Mouse (Mus musculus) liver, embryonic 18 days (tissue): ENCODE results near the gene Gm9803. TPM values are rescaled to one million over a fixed set of nuclear protein-coding genes. Genes with fewer than 3 reads are reported as not detected.

ENCODE experiments used
- polyA plus RNA-seq: library from polyadenylated mRNA; depleted of rRNA; stranded (reverse); fragments of >200 nt; gene quantifications from 2 replicates; pipeline ENCODE4 v1.2.3, GENCODE M21; 2012; rRNA removed

Gene Gm9803
- 14.0 and 14.9 TPM in 2 replicates for polyA plus RNA-seq

GRCm38 (mm10) chr10:43523931-43524330 is at the start of gene Gm9803:
Gm9803 (plus strand) TSS chr10:43524084.

GRCm38 (mm10) chr10:43478751-43479435 is 45.0 kb upstream of the Gm9803 start, which contains the start of gene Bend3:
Bend3 (plus strand) TSS chr10:43478831.

DNA sequence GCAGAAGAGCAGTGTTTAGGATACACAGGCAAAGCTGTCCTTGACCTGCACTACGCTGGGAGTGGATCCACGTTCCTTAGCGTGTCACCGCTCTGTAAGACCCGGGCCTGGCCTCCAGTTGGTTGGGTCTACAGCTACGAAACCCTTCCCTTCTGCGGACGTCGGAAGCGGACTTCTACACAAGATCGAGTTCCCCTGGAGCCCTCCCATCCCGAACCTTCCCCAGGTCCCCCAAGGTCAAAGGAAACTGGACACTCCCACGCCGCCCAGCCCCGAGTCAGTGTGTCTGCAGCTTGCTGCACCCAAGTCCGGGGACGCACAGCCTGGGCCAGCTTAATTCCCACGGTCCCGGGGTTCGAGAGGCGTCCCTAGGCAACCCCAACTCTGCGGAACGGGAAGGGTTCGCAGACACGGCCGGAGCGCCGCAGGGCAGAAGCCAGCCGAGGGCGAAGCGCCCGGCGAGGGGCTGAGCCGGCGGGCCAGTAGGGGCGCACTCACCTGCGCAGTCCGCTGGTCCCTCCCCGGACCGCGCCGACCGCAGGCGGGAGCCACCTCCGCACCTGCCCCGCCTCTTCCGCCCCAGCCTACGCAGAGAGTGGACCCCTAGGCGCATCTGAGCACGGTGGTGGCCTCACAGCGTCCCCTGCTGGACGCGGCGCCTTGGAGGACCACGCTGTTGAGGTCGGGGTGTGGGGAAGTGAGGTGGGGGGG is 16.7 kb downstream of the Gm9803 start, which contains the start of gene 1700021F05Rik:
1700021F05Rik (minus strand) TSS at position 553 of the 711 bp plus-strand sequence.

Other genes with a start within 250 kb of the Gm9803 start
- 1.1 and 1.5 TPM in 2 replicates for gene Bend3, start 45.3 kb upstream of the Gm9803 start, polyA plus RNA-seq
- gene 1700021F05Rik, start 16.9 kb downstream of the Gm9803 start, polyA plus RNA-seq: 8.9 and 10.0 TPM in 2 replicates
- gene Cd24a, start 54.2 kb downstream of the Gm9803 start, polyA plus RNA-seq: 544 and 668 TPM in 2 replicates